Mouse (Mus musculus) cerebellum, adult 2 months (tissue): ENCODE measurements around the gene Mcts1.

Source experiments
- CTCF ChIP-seq: fragments of 200-500 bp; IDR thresholded peaks from 2 replicates; pipeline ENCODE4 v1.5.1; 2011; ENCODE audit warnings: low read depth, mild to moderate bottlenecking, control low read depth, low read length, moderate library complexity, borderline replicate concordance; ENCODE audit not compliant: insufficient read depth
- POLR2A ChIP-seq: fragments of 200-500 bp; IDR thresholded peaks from 2 replicates; pipeline ENCODE4 v1.6.1; 2011; ENCODE audit warnings: low read length, control low read depth, borderline replicate concordance; ENCODE audit not compliant: insufficient read depth

DNA sequence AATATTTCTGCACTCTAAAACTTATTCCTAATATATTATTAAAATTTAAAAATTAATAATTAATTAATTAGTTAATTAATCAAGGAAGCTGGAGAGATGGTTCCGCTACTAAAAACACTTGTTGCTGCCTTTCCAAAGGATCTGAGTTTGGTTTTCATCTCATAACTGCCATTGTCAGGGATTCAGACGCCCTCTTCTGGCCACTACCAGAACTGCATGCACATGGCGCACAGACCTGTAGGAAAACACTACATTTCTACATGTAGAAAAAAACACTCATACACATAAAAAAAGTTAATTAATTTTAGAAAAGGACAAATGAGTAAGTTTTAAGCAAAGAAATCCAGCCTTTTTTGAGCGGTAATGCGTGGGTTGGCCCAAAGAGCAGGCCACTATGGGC, 54.3 kb downstream of the Mcts1 start:
- TF ChIP-seq CTCF = no peak
- no peak for TF ChIP-seq POLR2A
